In genomic region chr12:32615000-32615399, GRCm38 (mm10) we compare ENCODE assay signal across 20 mouse cellular contexts.
DNase-seq lines count a peak whose midpoint lies in the region; ATAC-seq and TF ChIP-seq lines count a peak whose summit lies in the region.
"Had no signal": no experiment of that assay in that cellular context is flagged by ENCODE, and none has a peak within 500 bp of the region (broad histone marks: within the 10 kb centered on the region; RNA-seq: fewer than 3 reads in every experiment).

No protein-coding gene starts in this region.

- TF ChIP-seq EP300 in lung, postnatal 0 days (IDR thresholded peaks at IDR 0.05), result peak; percentile 70

- H3K36me3 ChIP-seq in lung, postnatal 0 days (ENCODE audit: insufficient read depth, low read length), result no peaks in the 10 kb centered on the region
- H3K36me3 ChIP-seq: embryonic facial prominence, embryonic 10.5 days; embryonic facial prominence, embryonic 12.5 days; forebrain, embryonic 10.5 days; forebrain, embryonic 12.5 days had no signal

- H3K9me3 ChIP-seq in lung, postnatal 0 days (ENCODE audit: low read length), result no peaks in the 10 kb centered on the region
- H3K9me3 ChIP-seq: embryonic facial prominence, embryonic 10.5 days; embryonic facial prominence, embryonic 12.5 days; forebrain, embryonic 10.5 days; forebrain, embryonic 12.5 days had no signal

- no peak overlapping the region for H3K4me3 ChIP-seq in lung, postnatal 0 days (ENCODE audit: low read depth, low read length)
- H3K4me3 ChIP-seq in lung, adult 2 months (replicated peaks; ENCODE audit: extremely low read depth, low read depth, low read length), result no peak overlapping the region
- H3K4me3 ChIP-seq: embryonic facial prominence, embryonic 10.5 days; embryonic facial prominence, embryonic 12.5 days; forebrain, embryonic 10.5 days; forebrain, embryonic 12.5 days had no signal

- WGBS in lung, postnatal 0 days, result 24% methylated on average over 3 of the region's 3 CpGs
- 24% methylated on average over 3 of the region's 3 CpGs for WGBS in lung, adult 2 months

- no peak for TF ChIP-seq CTCF in lung, postnatal 0 days (IDR thresholded peaks at IDR 0.05)
- TF ChIP-seq CTCF in lung, adult 2 months (IDR thresholded peaks at IDR 0.05; ENCODE audit: insufficient read depth, low read length), result no peak

- H3K9ac ChIP-seq in lung, postnatal 0 days (replicated peaks; ENCODE audit: low read depth), result no peak overlapping the region
- H3K9ac ChIP-seq: embryonic facial prominence, embryonic 12.5 days; forebrain, embryonic 12.5 days had no signal

- no peak for TF ChIP-seq POLR2A in lung, adult 2 months (IDR thresholded peaks at IDR 0.05; ENCODE audit: borderline replicate concordance, extremely low read depth, low read depth, low read length)

- peak; percentile 67 for DNase-seq in lung, postnatal 0 days (ENCODE audit: low spot score)
- DNase-seq in lung, postnatal 4 days, result no peak
- peak; percentile 32 for DNase-seq in lung, postnatal 36 days
- DNase-seq in lung, adult 2 months, result no peak
- DNase-seq in fibroblast of lung, adult 2 months (ENCODE audit: low read depth), result peak; percentile 12
- no peak for DNase-seq in left cerebral cortex, adult 9 months (ENCODE audit: low spot score in 2 of 2)
- DNase-seq: adrenal gland, adult 8-10 months; adrenal gland, postnatal 14 days; adrenal gland, postnatal 36 days; cerebellum, adult 11-12 months; cerebellum, adult 2 months; cerebellum, adult 9-10 months; cerebellum, postnatal 10 days; cerebellum, postnatal 25 days had no signal

- no peak overlapping the region for H3K4me2 ChIP-seq in lung, postnatal 0 days (replicated peaks; ENCODE audit: low read depth, low read length)
- H3K4me2 ChIP-seq: embryonic facial prominence, embryonic 12.5 days; forebrain, embryonic 12.5 days had no signal

- no peaks in the 10 kb centered on the region for H3K4me1 ChIP-seq in lung, postnatal 0 days (ENCODE audit: insufficient read depth, low read depth, low read length)
- no peaks in the 10 kb centered on the region for H3K4me1 ChIP-seq in lung, adult 2 months (ENCODE audit: control insufficient read depth, insufficient read depth, low read length)
- H3K4me1 ChIP-seq: embryonic facial prominence, embryonic 10.5 days; embryonic facial prominence, embryonic 12.5 days; forebrain, embryonic 10.5 days; forebrain, embryonic 12.5 days had no signal

- no peak overlapping the region for H3K27ac ChIP-seq in lung, postnatal 0 days (ENCODE audit: low read length)
- H3K27ac ChIP-seq: embryonic facial prominence, embryonic 10.5 days; embryonic facial prominence, embryonic 12.5 days; forebrain, embryonic 10.5 days; forebrain, embryonic 12.5 days had no signal

- peak; percentile 35; the same call in 1 of the 2 replicates for ATAC-seq in lung, postnatal 0 days
- ATAC-seq: forebrain, embryonic 14.5 days; forebrain, embryonic 16.5 days had no signal

- H3K27me3 ChIP-seq in lung, postnatal 0 days (replicated peaks; ENCODE audit: insufficient read depth, low read length), result no peaks in the 10 kb centered on the region
- H3K27me3 ChIP-seq: embryonic facial prominence, embryonic 12.5 days; forebrain, embryonic 12.5 days had no signal

Comparison
In these comparisons a context has a peak if more than half of its experiments do, and no peak if none do; other contexts are left out.
1. DNase-seq: peak in lung, postnatal 0 days (single experiment), lung, postnatal 36 days (single experiment) and fibroblast of lung, adult 2 months (single experiment); none in lung, postnatal 4 days (0 of 2), lung, adult 2 months (single experiment) and left cerebral cortex, adult 9 months (0 of 2).